Mouse (Mus musculus) embryonic facial prominence, embryonic 11.5 days (tissue): ENCODE results near the gene Gm13723. TPM values are rescaled to one million over a fixed set of nuclear protein-coding genes. Genes with fewer than 3 reads are reported as not detected.

Experiments used
- ATAC-seq: fragments of 200-750 bp; cut with Nextera tagmentation; replicated peaks from 2 replicates; pipeline ENCODE4 v1.8.0; 2017; ENCODE audit warnings: low read depth; ENCODE audit not compliant: insufficient number of reproducible peaks, low FRiP score, low TSS enrichment
- DNase-seq: peaks from one replicate; pipeline ENCODE4 v3.0.0-alpha.2; 2015; ENCODE audit warnings: low spot score
- H3K27ac ChIP-seq: fragments of 300-500 bp; sonication (generic); replicated peaks from 2 replicates; pipeline ENCODE4 v1.5.1; 2014; ENCODE audit warnings: mild to moderate bottlenecking, low read depth, low read length, control low read depth
- H3K27me3 ChIP-seq: fragments of 300-500 bp; sonication (generic); 2 replicates; pipeline ENCODE4 v1.6.1; 2014; ENCODE audit warnings: mild to moderate bottlenecking, low read length, moderate library complexity, mixed read lengths; ENCODE audit not compliant: control insufficient read depth, insufficient read depth
- H3K36me3 ChIP-seq: fragments of 300-500 bp; sonication (generic); replicated peaks from 2 replicates; pipeline ENCODE4 v1.6.1; 2014; ENCODE audit warnings: low read depth, mild to moderate bottlenecking, low read length, moderate library complexity, mixed read lengths; ENCODE audit not compliant: control insufficient read depth, insufficient read depth
- H3K4me1 ChIP-seq: fragments of 300-500 bp; sonication (generic); 2 replicates; pipeline ENCODE4 v1.6.1; 2014; ENCODE audit warnings: low read length, mixed read lengths; ENCODE audit not compliant: control insufficient read depth, insufficient read depth
- H3K4me2 ChIP-seq: fragments of 300-500 bp; sonication (generic); 2 replicates; pipeline ENCODE4 v1.6.1; 2014; ENCODE audit warnings: low read depth, mild to moderate bottlenecking, control low read depth, low read length, moderate library complexity
- H3K4me3 ChIP-seq: fragments of 300-500 bp; sonication (generic); 2 replicates; pipeline ENCODE4 v1.5.1; 2014; ENCODE audit warnings: low read depth, low read length, control low read depth
- H3K9ac ChIP-seq: fragments of 300-500 bp; sonication (generic); replicated peaks from 2 replicates; pipeline ENCODE4 v1.6.1; 2014; ENCODE audit warnings: mild to moderate bottlenecking, control low read depth, low read length
- H3K9me3 ChIP-seq: fragments of 300-500 bp; sonication (generic); replicated peaks from 2 replicates; pipeline ENCODE4 v1.6.1; 2016; ENCODE audit warnings: mild to moderate bottlenecking, low read length, inconsistent platforms, mixed read lengths; ENCODE audit not compliant: control insufficient read depth
- WGBS: fragments of 180-500 bp; shearing (Covaris S2); extraction: QIAGEN DNeasy Blood & Tissue Kit; methylation state at CpG from one replicate; pipeline ENCODE4 v1.1.7; 2014; 5-methylcytosine and 5-hydroxymethylcytosine counted together
- polyA plus RNA-seq: library from polyadenylated mRNA; unstranded; fragments of >200 nt; fragmentation: Nextera tagmentation; extraction: Ambion mirVana; gene quantifications from 2 replicates; pipeline ENCODE4 v1.2.1, GENCODE M21; 2014

Gene Gm13723
- polyA plus RNA-seq = not detected in 2 replicates

GRCm38 (mm10) chr2:86874702-86875101, at the start of gene Gm13723:
Gene Gm13723, minus strand, starts transcription at chr2:86874802.
- H3K27me3 ChIP-seq = no peaks in the 10 kb centered on the region
- no peaks in the 10 kb centered on the region for H3K36me3 ChIP-seq
- no peak within 1 kb of the TSS for H3K4me3 ChIP-seq
- no peak within 1 kb of the TSS for H3K4me2 ChIP-seq
- H3K4me1 ChIP-seq = no peaks in the 10 kb centered on the region
- 79% methylated on average over 1 of the region's 1 CpGs for WGBS
- DNase-seq (no peak), ATAC-seq (no peak)
- no peak within 1 kb of the TSS for H3K27ac ChIP-seq
- no peaks in the 10 kb centered on the region for H3K9me3 ChIP-seq
- H3K9ac ChIP-seq = no peak within 1 kb of the TSS

DNA sequence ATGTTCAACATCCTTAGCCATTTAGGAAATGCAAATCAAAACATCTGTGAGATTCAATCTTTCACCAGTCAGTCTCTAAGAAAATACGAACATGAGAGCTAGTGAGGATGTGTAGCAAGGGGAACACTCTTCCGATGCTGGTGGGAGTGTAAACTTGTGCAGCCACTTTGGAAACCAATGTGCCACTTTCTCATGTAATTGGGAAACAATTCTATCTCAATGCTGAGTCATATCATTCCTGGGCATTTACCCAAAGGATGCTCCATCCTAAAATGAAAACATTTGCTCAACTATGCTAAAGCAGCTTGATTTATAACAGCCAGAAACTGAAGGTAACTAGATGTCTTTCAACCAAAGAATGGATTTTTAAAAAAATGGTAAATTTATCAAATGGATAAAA, 31.0 kb upstream of the Gm13723 start:
- no peaks in the 10 kb centered on the region for H3K27me3 ChIP-seq
- ATAC-seq (no peak), DNase-seq (no peak)
- H3K36me3 ChIP-seq = no peaks in the 10 kb centered on the region
- H3K9me3 ChIP-seq = no peaks in the 10 kb centered on the region
- no peak overlapping the region for H3K9ac ChIP-seq
- 89% methylated on average over 2 of the region's 2 CpGs for WGBS
- no peaks in the 10 kb centered on the region for H3K4me1 ChIP-seq
- no peak overlapping the region for H3K27ac ChIP-seq
- H3K4me3 ChIP-seq = no peak overlapping the region
- no peak overlapping the region for H3K4me2 ChIP-seq

DNA sequence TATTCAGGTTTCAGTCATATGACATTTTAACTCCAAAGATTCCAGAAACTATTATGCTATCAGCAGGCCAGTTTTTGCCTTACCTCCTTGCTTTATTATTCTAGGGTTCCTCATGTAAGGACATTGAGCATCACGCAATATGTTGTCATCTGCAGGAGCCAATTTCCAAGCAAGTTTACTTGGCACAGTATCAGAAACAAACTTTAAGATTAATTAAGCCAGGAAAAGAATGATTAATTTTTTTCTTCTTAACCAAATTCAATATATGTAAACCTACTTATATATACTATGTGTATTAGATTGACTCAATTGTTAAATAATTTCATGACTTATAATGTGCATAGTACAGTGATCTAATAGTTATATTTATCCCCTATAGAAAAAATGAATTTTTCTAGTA, 17.5 kb upstream of the Gm13723 start, which contains the start of gene Olfr1097:
Gene Olfr1097 (minus strand): TSS at position 101 of the 400 bp plus-strand sequence.
- no peak within 1 kb of the TSS for H3K4me2 ChIP-seq
- no peak within 1 kb of the TSS for H3K4me3 ChIP-seq
- H3K9ac ChIP-seq = no peak within 1 kb of the TSS
- WGBS = 92% methylated on average over 1 of the region's 1 CpGs
- no peak for ATAC-seq
- H3K4me1 ChIP-seq = no peaks in the 10 kb centered on the region
- no peaks in the 10 kb centered on the region for H3K36me3 ChIP-seq
- no peak for DNase-seq
- no peaks in the 10 kb centered on the region for H3K9me3 ChIP-seq
- H3K27ac ChIP-seq = no peak within 1 kb of the TSS
- no peaks in the 10 kb centered on the region for H3K27me3 ChIP-seq

DNA sequence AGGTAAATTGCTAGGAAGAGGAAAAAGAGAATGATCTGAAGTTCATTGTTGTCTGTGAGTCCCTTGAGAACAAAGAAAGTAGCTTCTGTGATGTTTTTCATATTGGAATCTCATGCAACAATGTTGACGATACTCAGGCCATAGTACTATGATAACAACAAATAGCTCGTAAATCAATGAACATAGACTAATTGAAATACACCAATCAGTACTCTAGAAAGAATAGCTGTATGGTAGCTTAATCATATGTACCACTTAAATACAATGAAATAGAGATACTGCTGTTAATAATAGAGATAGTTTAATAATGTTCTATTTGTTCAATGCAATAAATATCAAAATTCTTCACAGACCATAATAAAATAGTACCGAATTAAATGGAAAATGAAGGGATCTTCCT, 23.0 kb downstream of the Gm13723 start, which contains the start of gene Olfr1095:
Gene Olfr1095 (minus strand): TSS at position 101 of the 400 bp plus-strand sequence.
- WGBS = 93% methylated on average over 3 of the region's 3 CpGs
- ATAC-seq = no peak
- Histone ChIP-seq H3K27me3 (no peaks in the 10 kb centered on the region), H3K9ac (no peak within 1 kb of the TSS), H3K4me1 (no peaks in the 10 kb centered on the region), H3K36me3 (no peaks in the 10 kb centered on the region), H3K9me3 (no peaks in the 10 kb centered on the region), H3K4me2 (no peak within 1 kb of the TSS), H3K4me3 (no peak within 1 kb of the TSS), H3K27ac (no peak within 1 kb of the TSS)
- no peak for DNase-seq

- H3K27me3 ChIP-seq = no peaks in the 10 kb centered on the region
- H3K4me2 ChIP-seq = no peak within 1 kb of the TSS
- ATAC-seq (no peak), DNase-seq (no peak)
- no peaks in the 10 kb centered on the region for H3K4me1 ChIP-seq
- no peak within 1 kb of the TSS for H3K27ac ChIP-seq
- H3K36me3 ChIP-seq = no peaks in the 10 kb centered on the region
- H3K9me3 ChIP-seq = no peaks in the 10 kb centered on the region
- no peak within 1 kb of the TSS for H3K4me3 ChIP-seq
- H3K9ac ChIP-seq = no peak within 1 kb of the TSS
These were observed 50.2 kb downstream of the Gm13723 start, which contains the start of gene Olfr1094 for GRCm38 (mm10) chr2:86824363-86824762. Gene Olfr1094, plus strand, starts transcription at chr2:86824663.

Other genes starting within 250 kb of the Gm13723 start
- gene Olfr1084, start 235.1 kb downstream of the Gm13723 start, polyA plus RNA-seq = not detected in 2 replicates
- gene Olfr1085, start 212.8 kb downstream of the Gm13723 start, polyA plus RNA-seq = not detected in 2 replicates
- not detected in 2 replicates for gene Olfr1086, start 194.7 kb downstream of the Gm13723 start, polyA plus RNA-seq
- not detected in 2 replicates for gene Olfr1087, start 176.4 kb downstream of the Gm13723 start, polyA plus RNA-seq
- gene Olfr1089, start 141.1 kb downstream of the Gm13723 start, polyA plus RNA-seq = not detected in 2 replicates
- gene Olfr1090, start 115.8 kb downstream of the Gm13723 start, polyA plus RNA-seq = not detected in 2 replicates
- not detected in 2 replicates for gene Olfr1093, start 92.3 kb downstream of the Gm13723 start, polyA plus RNA-seq
- not detected in 2 replicates for gene Olfr141, start 64.8 kb downstream of the Gm13723 start, polyA plus RNA-seq
- not detected in 2 replicates for gene Olfr1094, start 50.1 kb downstream of the Gm13723 start, polyA plus RNA-seq
- gene Olfr1095, start 23.1 kb downstream of the Gm13723 start, polyA plus RNA-seq = not detected in 2 replicates
- gene Olfr1097, start 17.4 kb upstream of the Gm13723 start, polyA plus RNA-seq = not detected in 2 replicates
- gene Olfr1098, start 49.7 kb upstream of the Gm13723 start, polyA plus RNA-seq = not detected in 2 replicates
- gene Olfr1099, start 85.9 kb upstream of the Gm13723 start, polyA plus RNA-seq = not detected in 2 replicates
- gene Olfr1100, start 105.2 kb upstream of the Gm13723 start, polyA plus RNA-seq = not detected in 2 replicates
- not detected in 2 replicates for gene Olfr1101, start 116.4 kb upstream of the Gm13723 start, polyA plus RNA-seq
- gene Olfr1102, start 123.6 kb upstream of the Gm13723 start, polyA plus RNA-seq = not detected in 2 replicates
- not detected in 2 replicates for gene Olfr1104, start 152.3 kb upstream of the Gm13723 start, polyA plus RNA-seq
- gene Olfr1105, start 161.7 kb upstream of the Gm13723 start, polyA plus RNA-seq = not detected in 2 replicates
- gene Olfr1106, start 177.5 kb upstream of the Gm13723 start, polyA plus RNA-seq = not detected in 2 replicates
- gene Olfr1107, start 201.0 kb upstream of the Gm13723 start, polyA plus RNA-seq = not detected in 2 replicates
- not detected in 2 replicates for gene Olfr1109, start 221.2 kb upstream of the Gm13723 start, polyA plus RNA-seq
- gene Olfr259, start 239.8 kb upstream of the Gm13723 start, polyA plus RNA-seq = not detected in 2 replicates